Mouse (Mus musculus): ENCODE measurements around the gene Pcbp3. TPM values are rescaled to one million over a fixed set of nuclear protein-coding genes. Genes with fewer than 3 reads are reported as not detected.

The Pcbp3 gene
- polyA plus RNA-seq, 1 experiment from 2014 or later: 23.8 TPM

- Histone ChIP-seq H3K4me1 (ENCODE audit: control insufficient read depth, insufficient read depth, low read length) (no peaks in the 10 kb centered on the region), H3K27me3 (ENCODE audit: control insufficient read depth, insufficient read depth, low read length) (no peaks in the 10 kb centered on the region), H3K36me3 (replicated peaks; ENCODE audit: control insufficient read depth, insufficient read depth, low read depth, low read length) (no peaks in the 10 kb centered on the region), H3K4me2 (ENCODE audit: low read depth, low read length) (no peak overlapping the region), H3K4me3 (ENCODE audit: low read depth, low read length) (no peak overlapping the region), H3K9me3 (replicated peaks; ENCODE audit: control insufficient read depth, low read length) (no peaks in the 10 kb centered on the region), H3K9ac (replicated peaks; ENCODE audit: low read length) (no peak overlapping the region), H3K27ac (replicated peaks; ENCODE audit: low read depth, low read length) (no peak overlapping the region)
- no peak for DNase-seq (ENCODE audit: low spot score)
- 93% methylated on average over 3 of the region's 3 CpGs for WGBS
- no peak for ATAC-seq (replicated peaks; ENCODE audit: insufficient number of reproducible peaks, low FRiP score, low TSS enrichment, low read depth)
Measured at GRCm38 (mm10) chr10:76842087-76842486, 119.6 kb downstream of the Pcbp3 start.

DNA sequence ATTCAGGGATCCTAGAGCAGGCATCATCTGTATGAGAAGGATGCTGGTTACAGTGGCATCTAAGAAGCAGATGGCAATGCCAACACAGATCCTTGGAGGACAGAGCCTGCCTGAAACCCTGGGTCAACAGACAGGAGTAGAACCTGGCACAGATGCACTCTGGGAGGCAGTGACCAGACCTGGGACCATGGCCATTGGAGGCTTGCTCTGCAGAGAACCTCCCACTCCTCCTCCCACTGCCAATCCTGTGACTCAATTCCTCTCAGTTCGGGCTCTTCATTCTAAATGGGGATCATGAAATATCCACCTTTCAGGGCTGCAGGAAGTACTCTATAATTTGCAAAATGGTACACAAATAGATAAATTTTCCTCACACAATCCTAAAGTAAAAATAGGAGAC lies 120.5 kb downstream of the Pcbp3 start:
- H3K27me3 ChIP-seq (ENCODE audit: control insufficient read depth, insufficient read depth, low read length): no peaks in the 10 kb centered on the region
- H3K36me3 ChIP-seq (replicated peaks; ENCODE audit: control insufficient read depth, insufficient read depth, low read depth, low read length): no peaks in the 10 kb centered on the region
- H3K27ac ChIP-seq (replicated peaks; ENCODE audit: low read depth, low read length): no peak overlapping the region
- H3K4me2 ChIP-seq (ENCODE audit: low read depth, low read length): no peak overlapping the region
- ATAC-seq (replicated peaks; ENCODE audit: insufficient number of reproducible peaks, low FRiP score, low TSS enrichment, low read depth) (no peak), DNase-seq (ENCODE audit: low spot score) (no peak)
- 78% methylated on average over 1 of the region's 1 CpGs for WGBS
- H3K4me1 ChIP-seq (ENCODE audit: control insufficient read depth, insufficient read depth, low read length): no peaks in the 10 kb centered on the region
- no peaks in the 10 kb centered on the region for H3K9me3 ChIP-seq (replicated peaks; ENCODE audit: control insufficient read depth, low read length)
- no peak overlapping the region for H3K4me3 ChIP-seq (ENCODE audit: low read depth, low read length)
- no peak overlapping the region for H3K9ac ChIP-seq (replicated peaks; ENCODE audit: low read length)

GRCm38 (mm10) chr10:76840566-76840965 lies 121.1 kb downstream of the Pcbp3 start:
- H3K4me3 ChIP-seq (ENCODE audit: low read depth, low read length): no peak overlapping the region
- H3K9me3 ChIP-seq (replicated peaks; ENCODE audit: control insufficient read depth, low read length): no peaks in the 10 kb centered on the region
- H3K4me2 ChIP-seq (ENCODE audit: low read depth, low read length): no peak overlapping the region
- DNase-seq (ENCODE audit: low spot score) (no peak), ATAC-seq (replicated peaks; ENCODE audit: insufficient number of reproducible peaks, low FRiP score, low TSS enrichment, low read depth) (no peak)
- no peak overlapping the region for H3K9ac ChIP-seq (replicated peaks; ENCODE audit: low read length)
- H3K36me3 ChIP-seq (replicated peaks; ENCODE audit: control insufficient read depth, insufficient read depth, low read depth, low read length): no peaks in the 10 kb centered on the region
- H3K4me1 ChIP-seq (ENCODE audit: control insufficient read depth, insufficient read depth, low read length): no peaks in the 10 kb centered on the region
- no peak overlapping the region for H3K27ac ChIP-seq (replicated peaks; ENCODE audit: low read depth, low read length)
- H3K27me3 ChIP-seq (ENCODE audit: control insufficient read depth, insufficient read depth, low read length): no peaks in the 10 kb centered on the region
- 80% methylated on average over 5 of the region's 5 CpGs for WGBS

DNA sequence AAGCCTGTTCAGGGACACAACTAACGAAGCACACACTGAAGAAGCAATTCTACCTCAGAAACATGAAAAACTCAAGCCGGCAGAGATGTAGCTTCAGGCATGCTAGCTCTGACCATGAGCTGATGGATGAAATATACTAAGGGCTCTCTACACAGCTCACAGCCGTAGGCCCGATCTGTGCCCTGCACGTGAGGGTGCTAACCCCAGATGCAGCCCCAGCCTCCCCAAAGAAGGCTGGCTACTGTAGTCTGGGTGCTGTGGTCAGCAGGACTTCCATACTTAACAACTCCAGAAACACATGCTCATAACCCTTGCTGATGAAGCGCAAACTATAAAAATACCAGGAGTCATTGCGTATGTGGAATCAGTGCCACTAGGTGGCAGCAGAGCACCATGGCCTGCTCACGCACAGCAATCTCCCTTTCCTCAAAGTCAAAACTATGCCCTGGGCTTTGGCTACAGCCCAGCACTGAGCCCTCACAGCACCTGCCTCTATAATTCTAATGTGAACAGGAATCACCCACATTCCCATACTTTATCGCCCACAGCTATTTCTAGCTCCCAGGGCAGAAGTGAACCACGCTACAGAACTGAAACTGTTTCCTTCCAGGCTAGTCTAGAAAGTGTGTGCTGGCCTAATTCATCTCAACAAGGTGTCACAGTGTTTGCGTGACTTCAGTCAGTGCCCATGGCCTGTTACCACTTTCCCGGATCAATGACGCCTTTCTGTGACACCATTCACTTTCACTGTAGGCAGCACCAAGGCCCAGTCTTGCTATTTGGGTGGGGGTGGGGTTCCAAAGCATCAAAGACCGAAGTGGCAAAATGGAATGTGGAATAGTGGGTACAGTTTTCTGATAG lies 126.0 kb downstream of the Pcbp3 start:
- ATAC-seq (replicated peaks; ENCODE audit: insufficient number of reproducible peaks, low FRiP score, low TSS enrichment, low read depth) (0 out of 2 replicates have a peak, but pooled peaks have one; percentile 29), DNase-seq (ENCODE audit: low spot score) (peak; percentile 88)
- H3K4me2 ChIP-seq (ENCODE audit: low read depth, low read length): no peak overlapping the region
- no peak overlapping the region for H3K4me3 ChIP-seq (ENCODE audit: low read depth, low read length)
- H3K27ac ChIP-seq (replicated peaks; ENCODE audit: low read depth, low read length): no peak overlapping the region
- 60% methylated on average over 14 of the region's 14 CpGs for WGBS
- H3K4me1 ChIP-seq (ENCODE audit: control insufficient read depth, insufficient read depth, low read length): no peaks in the 10 kb centered on the region
- no peak overlapping the region for H3K9ac ChIP-seq (replicated peaks; ENCODE audit: low read length)
- no peaks in the 10 kb centered on the region for H3K9me3 ChIP-seq (replicated peaks; ENCODE audit: control insufficient read depth, low read length)
- no peaks in the 10 kb centered on the region for H3K36me3 ChIP-seq (replicated peaks; ENCODE audit: control insufficient read depth, insufficient read depth, low read depth, low read length)
- no peaks in the 10 kb centered on the region for H3K27me3 ChIP-seq (ENCODE audit: control insufficient read depth, insufficient read depth, low read length)

- WGBS: 88% methylated on average over 1 of the region's 1 CpGs
- DNase-seq (ENCODE audit: low spot score): no peak
- Histone ChIP-seq H3K27me3 (ENCODE audit: control insufficient read depth, insufficient read depth, low read length) (no peaks in the 10 kb centered on the region), H3K4me3 (ENCODE audit: low read depth, low read length) (no peak overlapping the region), H3K4me2 (ENCODE audit: low read depth, low read length) (no peak overlapping the region), H3K9me3 (replicated peaks; ENCODE audit: control insufficient read depth, low read length) (no peaks in the 10 kb centered on the region), H3K36me3 (replicated peaks; ENCODE audit: control insufficient read depth, insufficient read depth, low read depth, low read length) (no peaks in the 10 kb centered on the region), H3K27ac (replicated peaks; ENCODE audit: low read depth, low read length) (no peak overlapping the region), H3K4me1 (ENCODE audit: control insufficient read depth, insufficient read depth, low read length) (no peaks in the 10 kb centered on the region), H3K9ac (replicated peaks; ENCODE audit: low read length) (no peak overlapping the region)
- no peak for ATAC-seq (replicated peaks; ENCODE audit: insufficient number of reproducible peaks, low FRiP score, low TSS enrichment, low read depth)
Measured at GRCm38 (mm10) chr10:76832841-76833240, 128.8 kb downstream of the Pcbp3 start.

GRCm38 (mm10) chr10:76831915-76832314 lies 129.8 kb downstream of the Pcbp3 start:
- Histone ChIP-seq H3K4me1 (ENCODE audit: control insufficient read depth, insufficient read depth, low read length) (no peaks in the 10 kb centered on the region), H3K27ac (replicated peaks; ENCODE audit: low read depth, low read length) (no peak overlapping the region), H3K9ac (replicated peaks; ENCODE audit: low read length) (no peak overlapping the region), H3K27me3 (ENCODE audit: control insufficient read depth, insufficient read depth, low read length) (no peaks in the 10 kb centered on the region), H3K36me3 (replicated peaks; ENCODE audit: control insufficient read depth, insufficient read depth, low read depth, low read length) (no peaks in the 10 kb centered on the region), H3K4me2 (ENCODE audit: low read depth, low read length) (no peak overlapping the region), H3K4me3 (ENCODE audit: low read depth, low read length) (no peak overlapping the region), H3K9me3 (replicated peaks; ENCODE audit: control insufficient read depth, low read length) (no peaks in the 10 kb centered on the region)
- DNase-seq (ENCODE audit: low spot score) (no peak), ATAC-seq (replicated peaks; ENCODE audit: insufficient number of reproducible peaks, low FRiP score, low TSS enrichment, low read depth) (no peak)
- WGBS: 92% methylated on average over 2 of the region's 2 CpGs

DNA sequence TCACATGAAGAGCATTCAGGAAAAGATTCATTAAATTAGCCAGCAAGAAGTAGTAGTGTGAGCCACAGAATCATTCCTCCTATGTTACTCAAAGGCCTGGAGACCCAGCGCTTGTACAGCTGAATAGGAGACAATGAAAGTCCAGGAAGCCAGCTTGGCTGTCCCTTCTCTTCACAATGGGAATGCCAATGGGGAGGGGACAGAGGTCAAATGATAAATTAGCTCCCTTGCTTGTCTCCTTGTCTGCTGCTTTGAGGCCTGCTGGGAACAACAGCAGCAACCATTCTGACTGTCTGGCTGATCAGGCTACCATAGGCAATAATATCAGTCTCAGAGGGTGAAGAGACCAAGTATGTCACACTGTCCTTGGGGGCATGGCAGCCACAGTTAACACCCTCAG lies 130.5 kb downstream of the Pcbp3 start:
- Histone ChIP-seq H3K27ac (replicated peaks; ENCODE audit: low read depth, low read length) (no peak overlapping the region), H3K36me3 (replicated peaks; ENCODE audit: control insufficient read depth, insufficient read depth, low read depth, low read length) (no peaks in the 10 kb centered on the region), H3K9me3 (replicated peaks; ENCODE audit: control insufficient read depth, low read length) (no peaks in the 10 kb centered on the region), H3K4me1 (ENCODE audit: control insufficient read depth, insufficient read depth, low read length) (no peaks in the 10 kb centered on the region), H3K9ac (replicated peaks; ENCODE audit: low read length) (no peak overlapping the region), H3K4me3 (ENCODE audit: low read depth, low read length) (no peak overlapping the region), H3K4me2 (ENCODE audit: low read depth, low read length) (no peak overlapping the region), H3K27me3 (ENCODE audit: control insufficient read depth, insufficient read depth, low read length) (no peaks in the 10 kb centered on the region)
- 62% methylated on average over 1 of the region's 1 CpGs for WGBS
- DNase-seq (ENCODE audit: low spot score) (no peak), ATAC-seq (replicated peaks; ENCODE audit: insufficient number of reproducible peaks, low FRiP score, low TSS enrichment, low read depth) (no peak)

GRCm38 (mm10) chr10:76828936-76829335 lies 132.8 kb downstream of the Pcbp3 start:
- H3K9me3 ChIP-seq (replicated peaks; ENCODE audit: control insufficient read depth, low read length): no peaks in the 10 kb centered on the region
- H3K27ac ChIP-seq (replicated peaks; ENCODE audit: low read depth, low read length): no peak overlapping the region
- no peaks in the 10 kb centered on the region for H3K4me1 ChIP-seq (ENCODE audit: control insufficient read depth, insufficient read depth, low read length)
- DNase-seq (ENCODE audit: low spot score): no peak
- ATAC-seq (replicated peaks; ENCODE audit: insufficient number of reproducible peaks, low FRiP score, low TSS enrichment, low read depth): no peak
- no peak overlapping the region for H3K4me2 ChIP-seq (ENCODE audit: low read depth, low read length)
- whole genome bisulfite sequencing: 96% methylated on average over 4 of the region's 4 CpGs
- no peaks in the 10 kb centered on the region for H3K27me3 ChIP-seq (ENCODE audit: control insufficient read depth, insufficient read depth, low read length)
- H3K36me3 ChIP-seq (replicated peaks; ENCODE audit: control insufficient read depth, insufficient read depth, low read depth, low read length): no peaks in the 10 kb centered on the region
- no peak overlapping the region for H3K4me3 ChIP-seq (ENCODE audit: low read depth, low read length)
- no peak overlapping the region for H3K9ac ChIP-seq (replicated peaks; ENCODE audit: low read length)
